Mouse (Mus musculus) mouse embryonic stem cell (cell line): ENCODE measurements around the gene Olfr810.

Source experiments
- in situ Hi-C, 2 experiments: fragments of 300-500 bp; cut with MboI; formaldehyde crosslinking; loops; 1 replicate in 1 of 2; 3 replicates in 1 of 2; pipeline ENCODE4 v1.14.3; 2019 to 2020; ENCODE audit warnings: low sequenced_read_pairs in 2 of 2, low pct_unique_long_range_greater_than_20kb in 1 of 2, mixed read lengths in 1 of 2; ENCODE audit not compliant: unreplicated experiment in 1 of 2

The Olfr810 gene

DNA sequence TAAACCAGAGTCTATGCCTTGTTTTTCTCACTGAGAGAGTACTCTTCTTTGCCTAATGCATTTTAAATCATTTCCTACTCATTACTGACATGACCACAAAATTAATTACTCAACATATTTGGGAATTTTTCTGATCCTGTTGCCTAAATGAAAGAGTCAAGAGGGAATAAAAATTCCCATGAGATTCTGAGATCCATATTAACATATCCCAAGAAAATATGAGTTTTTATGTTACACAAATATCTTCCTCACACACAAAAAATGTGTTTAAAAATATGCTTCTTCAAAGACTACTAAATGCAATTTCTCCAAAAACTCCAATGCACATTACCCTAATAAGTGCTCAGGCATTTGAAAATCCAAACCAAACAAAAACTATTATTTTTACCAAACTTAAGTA is at the start of gene Olfr810:
Gene Olfr810 (minus strand): TSS at position 101 of the 400 bp plus-strand sequence.
- in situ Hi-C loops: no loop called here

DNA sequence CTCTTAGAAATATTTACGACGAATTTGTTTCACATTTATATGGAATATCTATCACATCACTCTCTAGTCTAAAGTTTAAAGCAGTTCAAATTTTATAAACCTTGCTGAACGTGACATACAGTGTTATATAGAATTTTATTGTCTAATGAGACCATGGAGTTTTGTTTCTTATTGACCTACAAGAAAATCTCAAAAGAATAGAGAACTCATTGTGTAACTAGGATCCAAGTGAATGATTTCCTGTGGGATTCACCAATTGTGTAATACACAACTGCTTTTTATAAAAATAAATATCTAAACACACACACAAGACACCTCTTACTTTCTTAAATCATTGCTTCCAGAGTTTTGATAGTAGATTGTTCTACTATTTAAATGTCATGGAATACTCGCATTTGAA is 9.6 kb upstream of the Olfr810 start, which contains the start of gene Olfr811:
Gene Olfr811 (minus strand): TSS at position 101 of the 400 bp plus-strand sequence.
- in situ Hi-C loops: no loop called here

DNA sequence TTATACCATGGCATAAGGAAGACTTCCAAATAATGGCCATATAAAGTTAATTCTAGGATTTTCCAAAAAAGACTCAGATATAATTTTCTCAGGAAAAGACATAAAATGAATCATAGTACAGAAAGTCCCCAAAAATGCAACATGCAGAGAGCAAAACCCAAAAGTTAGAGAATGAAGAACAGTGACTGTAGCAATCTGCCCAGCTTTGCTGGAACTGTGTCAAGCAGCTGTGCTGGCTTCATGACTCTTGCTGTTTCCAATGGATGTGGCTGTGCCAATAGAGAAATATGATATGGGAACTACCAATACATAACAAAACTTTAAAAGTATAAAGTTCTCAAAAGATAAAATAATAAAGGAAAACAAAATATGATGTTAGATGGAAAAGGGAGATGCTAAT is 16.6 kb downstream of the Olfr810 start:
- in situ Hi-C loops: no loop called here

DNA sequence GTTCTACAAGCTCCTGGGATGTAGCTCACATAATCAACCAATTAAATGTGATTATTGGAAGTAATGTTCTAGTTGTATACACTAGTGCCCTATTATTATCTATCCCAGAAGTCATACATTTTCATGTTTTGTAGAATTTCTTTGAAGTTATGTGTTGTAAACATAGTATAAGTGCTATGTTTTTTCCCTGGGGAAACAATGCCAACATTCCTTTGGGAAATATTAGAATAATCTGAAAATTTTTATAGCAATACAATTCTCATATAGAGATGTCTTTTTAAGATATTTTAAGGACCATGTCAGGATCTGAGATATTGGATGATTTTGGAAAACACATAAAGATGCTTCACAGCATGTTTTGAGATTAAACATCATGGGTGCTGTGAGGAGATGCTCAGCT is 20.4 kb downstream of the Olfr810 start, which contains the start of gene Olfr809:
Gene Olfr809 (plus strand): TSS at position 301 of the 400 bp plus-strand sequence.
- in situ Hi-C loops: no loop called here

DNA sequence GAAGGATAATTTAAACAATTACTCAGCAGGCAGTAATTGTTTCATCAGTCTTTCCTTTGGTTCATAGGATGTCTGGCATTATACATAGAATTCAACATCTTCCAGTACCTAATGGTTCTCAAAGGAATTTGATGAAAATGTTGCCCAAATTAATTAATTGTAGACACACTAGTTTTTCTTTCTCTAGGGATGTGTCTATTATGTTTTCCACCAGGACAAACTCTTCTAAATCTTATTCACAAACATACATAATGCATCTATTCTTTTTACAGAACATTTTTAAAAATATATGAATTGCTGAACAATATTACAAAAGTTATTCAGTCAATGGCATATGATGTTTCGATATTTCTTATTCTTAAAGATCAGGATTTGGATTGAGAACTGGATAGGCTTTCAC is 29.5 kb downstream of the Olfr810 start, which contains the start of gene Olfr808:
Gene Olfr808 (plus strand): TSS at position 301 of the 400 bp plus-strand sequence.
- in situ Hi-C loops: no loop called here

DNA sequence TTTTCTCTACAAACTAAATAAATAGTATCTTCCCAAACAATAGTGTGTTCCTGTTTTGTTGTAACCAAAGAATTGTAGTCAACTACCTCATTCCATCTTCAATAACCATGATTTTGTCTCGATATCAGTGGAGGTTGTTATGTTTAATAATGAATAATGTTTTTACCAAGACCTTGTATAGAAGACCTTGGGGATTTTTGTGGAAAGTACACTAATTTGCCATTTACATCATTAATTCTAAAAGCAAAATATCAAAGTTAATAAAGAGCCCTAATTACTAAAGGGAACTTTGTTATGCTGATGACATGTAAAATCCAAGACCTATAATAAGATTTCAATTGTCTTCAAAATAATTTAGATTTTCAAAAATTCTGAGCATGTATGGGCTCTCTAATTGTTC is 37.0 kb downstream of the Olfr810 start, which contains the start of gene Olfr807:
Gene Olfr807 (minus strand): TSS at position 101 of the 400 bp plus-strand sequence.
- in situ Hi-C loops: no loop called here

DNA sequence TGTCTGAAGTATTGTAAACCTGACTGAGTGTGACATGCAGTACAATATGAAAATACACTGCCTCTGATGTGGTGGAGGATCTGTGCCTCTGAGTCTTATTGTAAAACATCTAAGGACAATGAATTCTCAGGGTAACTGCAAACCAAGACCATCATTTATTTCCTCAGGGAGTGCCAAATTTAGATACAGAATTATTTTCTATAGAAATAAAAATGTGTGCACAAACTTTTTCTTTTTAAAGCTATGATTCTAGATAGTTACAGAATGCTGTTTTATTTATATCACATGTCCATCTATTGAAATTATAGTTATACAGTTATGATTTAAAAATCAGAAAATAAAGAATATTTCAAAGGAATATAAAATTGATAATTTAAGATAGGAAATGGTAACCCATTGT is 52.9 kb downstream of the Olfr810 start, which contains the start of gene Olfr806:
Gene Olfr806 (minus strand): TSS at position 101 of the 400 bp plus-strand sequence.
- in situ Hi-C loops: no loop called here
